Mouse (Mus musculus) MEL (cell line): ENCODE data around the gene D1Ertd622e. TPM values are rescaled to one million over a fixed set of nuclear protein-coding genes. Genes with fewer than 3 reads are reported as not detected.

ENCODE experiments used
- DNase-seq: peaks from one replicate; pipeline ENCODE4 v3.0.0; 2011; ENCODE audit warnings: low read depth, low spot score
- H3K27ac ChIP-seq: 2 replicates; pipeline ENCODE4 v1.5.1; 2012; ENCODE audit warnings: low read depth, mild to moderate bottlenecking, control low read depth, low read length, moderate library complexity; ENCODE audit not compliant: control insufficient read depth
- H3K27me3 ChIP-seq, 2 experiments: fragments of 150-350 bp in 1 of 2; sonication (generic) in 1 of 2; 2 replicates each; pipeline ENCODE4 v1.6.1; 2012; ENCODE audit warnings: low read length in 2 of 2, mild to moderate bottlenecking in 2 of 2, improper control_type of control experiment in 1 of 2, moderate library complexity in 1 of 2; ENCODE audit not compliant: insufficient read depth in 2 of 2, control insufficient read depth in 1 of 2
- H3K36me3 ChIP-seq, 2 experiments: 2 replicates each; pipeline ENCODE4 v1.6.1; 2012 to 2014; ENCODE audit warnings: low read length in 2 of 2, improper control_type of control experiment in 1 of 2, inconsistent platforms in 1 of 2, mild to moderate bottlenecking in 1 of 2; ENCODE audit not compliant: insufficient read depth in 2 of 2, control insufficient read depth in 1 of 2
- H3K4me1 ChIP-seq, 2 experiments: fragments of 150-350 bp in 1 of 2; sonication (generic) in 1 of 2; 2 replicates each; pipeline ENCODE4 v1.6.1; 2012; ENCODE audit warnings: low read length in 2 of 2, improper control_type of control experiment in 1 of 2, mild to moderate bottlenecking in 1 of 2; ENCODE audit not compliant: insufficient read depth in 2 of 2, control insufficient read depth in 1 of 2
- H3K4me3 ChIP-seq, 2 experiments: fragments of 150-350 bp in 1 of 2; sonication (generic) in 1 of 2; 2 replicates each; pipeline ENCODE4 v1.5.1; 2012; ENCODE audit warnings: low read depth in 2 of 2, low read length in 2 of 2, mild to moderate bottlenecking in 2 of 2, moderate library complexity in 2 of 2, control low read depth in 1 of 2, improper control_type of control experiment in 1 of 2; ENCODE audit not compliant: control insufficient read depth in 1 of 2, insufficient read depth in 1 of 2
- H3K79me2 ChIP-seq: 2 replicates; pipeline ENCODE4 v1.6.1; 2012; ENCODE audit warnings: mild to moderate bottlenecking, low read length, moderate library complexity; ENCODE audit not compliant: control insufficient read depth, poor library complexity, insufficient read depth
- H3K9ac ChIP-seq: 2 replicates; pipeline ENCODE4 v1.6.1; 2012; ENCODE audit warnings: low read depth, mild to moderate bottlenecking, control low read depth, low read length, moderate library complexity; ENCODE audit not compliant: control insufficient read depth, poor library complexity, severe bottlenecking
- H3K9me3 ChIP-seq: fragments of 150-350 bp; sonication (generic); replicated peaks from 2 replicates; pipeline ENCODE4 v1.6.1; 2012; ENCODE audit warnings: mild to moderate bottlenecking, low read length, improper control_type of control experiment, moderate library complexity; ENCODE audit not compliant: insufficient read depth
- CHD1 ChIP-seq: IDR thresholded peaks from 2 replicates; pipeline ENCODE4 v1.6.1; 2012; ENCODE audit warnings: low read depth, mild to moderate bottlenecking, inconsistent platforms, low read length, improper control_type of control experiment
- CHD2 ChIP-seq: IDR thresholded peaks from 2 replicates; pipeline ENCODE4 v1.6.1; 2011; ENCODE audit warnings: low read length, improper control_type of control experiment
- EP300 ChIP-seq, 2 experiments: IDR thresholded peaks; 2 replicates each; pipeline ENCODE4 v1.6.1; 2011; ENCODE audit warnings: improper control_type of control experiment in 2 of 2, low read length in 2 of 2, low read depth in 1 of 2, mild to moderate bottlenecking in 1 of 2
- ETS1 ChIP-seq: IDR thresholded peaks from 2 replicates; pipeline ENCODE4 v1.6.1; 2012; ENCODE audit warnings: low read depth, mild to moderate bottlenecking, inconsistent platforms, low read length, improper control_type of control experiment, moderate library complexity
- GABPA ChIP-seq: IDR thresholded peaks from 2 replicates; pipeline ENCODE4 v1.6.1; 2012; ENCODE audit warnings: low read depth, mild to moderate bottlenecking, inconsistent platforms, low read length, improper control_type of control experiment, moderate library complexity
- GATA1 ChIP-seq: IDR thresholded peaks from 2 replicates; pipeline ENCODE4 v1.6.1; 2011; ENCODE audit warnings: low read depth, low read length, improper control_type of control experiment
- HCFC1 ChIP-seq: IDR thresholded peaks from 2 replicates; pipeline ENCODE4 v1.6.1; 2012; ENCODE audit warnings: low read depth, mild to moderate bottlenecking, inconsistent platforms, low read length, improper control_type of control experiment, moderate library complexity
- MAFK ChIP-seq: IDR thresholded peaks from 2 replicates; pipeline ENCODE4 v1.6.1; 2011; ENCODE audit warnings: low read depth, mild to moderate bottlenecking, low read length, improper control_type of control experiment, borderline replicate concordance
- MEF2A ChIP-seq: IDR thresholded peaks from 2 replicates; pipeline ENCODE4 v1.6.1; 2014; ENCODE audit warnings: low read depth, mild to moderate bottlenecking, inconsistent platforms, low read length, improper control_type of control experiment; ENCODE audit not compliant: poor library complexity, insufficient replicate concordance, severe bottlenecking; ENCODE audit errors: extremely low read depth
- MXI1 ChIP-seq: IDR thresholded peaks from 2 replicates; pipeline ENCODE4 v1.6.1; 2011; ENCODE audit warnings: mild to moderate bottlenecking, low read depth, low read length, improper control_type of control experiment
- MYB ChIP-seq: IDR thresholded peaks from 2 replicates; pipeline ENCODE4 v1.6.1; 2011; ENCODE audit warnings: mild to moderate bottlenecking, low read depth, low read length, improper control_type of control experiment
- NRF1 ChIP-seq: IDR thresholded peaks from 2 replicates; pipeline ENCODE4 v1.6.1; 2014; ENCODE audit warnings: low read depth, mild to moderate bottlenecking, inconsistent platforms, low read length, improper control_type of control experiment, moderate library complexity; ENCODE audit not compliant: poor library complexity, insufficient read depth, severe bottlenecking
- POLR2A ChIP-seq, 2 experiments: IDR thresholded peaks; 2 replicates each; pipeline ENCODE4 v1.6.1; 2011 to 2012; ENCODE audit warnings: low read length in 2 of 2, mild to moderate bottlenecking in 2 of 2, control low read depth in 1 of 2, improper control_type of control experiment in 1 of 2, low read depth in 1 of 2, moderate library complexity in 1 of 2; ENCODE audit not compliant: control insufficient read depth in 1 of 2, insufficient read depth in 1 of 2, poor library complexity in 1 of 2
- POLR2AphosphoS2 ChIP-seq: IDR thresholded peaks from 2 replicates; pipeline ENCODE4 v1.6.1; 2011; ENCODE audit warnings: low read length, improper control_type of control experiment
- TAL1 ChIP-seq: IDR thresholded peaks from 2 replicates; pipeline ENCODE4 v1.6.1; 2012; ENCODE audit warnings: mild to moderate bottlenecking, inconsistent platforms, low read length, moderate library complexity, mixed read lengths
- UBTF ChIP-seq: IDR thresholded peaks from 2 replicates; pipeline ENCODE4 v1.6.1; 2012; ENCODE audit warnings: low read depth, mild to moderate bottlenecking, inconsistent platforms, low read length, improper control_type of control experiment, moderate library complexity, borderline replicate concordance; ENCODE audit not compliant: insufficient read depth
- USF1 ChIP-seq: IDR thresholded peaks from 2 replicates; pipeline ENCODE4 v1.6.1; 2014; ENCODE audit warnings: low read depth, mild to moderate bottlenecking, inconsistent platforms, low read length, improper control_type of control experiment, moderate library complexity
- ZC3H11A ChIP-seq: IDR thresholded peaks from 2 replicates; pipeline ENCODE4 v1.6.1; 2012; ENCODE audit warnings: low read depth, mild to moderate bottlenecking, inconsistent platforms, low read length, improper control_type of control experiment
- ZNF384 ChIP-seq: IDR thresholded peaks from 2 replicates; pipeline ENCODE4 v1.6.1; 2012; ENCODE audit warnings: low read depth, mild to moderate bottlenecking, inconsistent platforms, low read length, improper control_type of control experiment
- polyA plus RNA-seq, 2 experiments: library from polyadenylated mRNA; stranded (reverse) in 1 of 2; unstranded in 1 of 2; fragments of >175 nt in 1 of 2; fragments of >200 nt in 1 of 2; gene quantifications; 2 replicates each; pipeline versions ENCODE4 v1.2.1 to v1.2.4; 2012; ENCODE audit warnings: low replicate concordance in 2 of 2, low read depth in 1 of 2; ENCODE audit not compliant: insufficient read length in 2 of 2, insufficient read depth in 1 of 2, missing spikeins in 1 of 2
- total RNA-seq: library from RNA; depleted of rRNA; stranded (reverse); fragments of 300-350 nt; gene quantifications from 2 replicates; pipeline ENCODE4 v1.2.3, GENCODE M21; 2012

The D1Ertd622e gene
- total and polyA plus RNA-seq, 3 experiments, result 26.8 to 53.9 (median 46.5) TPM

GRCm38 (mm10) chr1:97588561-97588960 lies 73.3 kb downstream of the D1Ertd622e start:
- DNase-seq, result no peak
- H3K79me2 ChIP-seq, result no peaks in the 10 kb centered on the region
- TF ChIP-seq NRF1 (no peak), CHD1 (no peak)
- TF ChIP-seq, all 39 proteins: peak for 0
- H3K9me3 ChIP-seq, result no peaks in the 10 kb centered on the region
- no peaks in the 10 kb centered on the region for H3K27me3 ChIP-seq
- H3K27ac ChIP-seq, result no peak overlapping the region
- H3K4me1 ChIP-seq, result peaks cover 0 to 4% of the 10 kb centered on the region in 2 experiments; a peak in 2 of 4 replicates
- H3K36me3 ChIP-seq, result no peaks in the 10 kb centered on the region
- H3K4me3 ChIP-seq, result no peak overlapping the region
- no peak overlapping the region for H3K9ac ChIP-seq

- Histone ChIP-seq H3K4me1 (peaks cover 6% of the 10 kb centered on the region in 2 experiments; a peak in 3 of 4 replicates), H3K4me3 (no peak overlapping the region), H3K27ac (no peak overlapping the region), H3K9me3 (no peaks in the 10 kb centered on the region), H3K36me3 (peaks cover 0 to 2% of the 10 kb centered on the region in 2 experiments; a peak in 1 of 4 replicates), H3K79me2 (no peaks in the 10 kb centered on the region), H3K27me3 (no peaks in the 10 kb centered on the region), H3K9ac (no peak overlapping the region)
- peak; percentile 37 for DNase-seq
- TF ChIP-seq MAFK (peak; percentile 87), GATA1 (no peak), ETS1 (peak; percentile 48; the same call in 1 of the 2 replicates), ZC3H11A (no peak), POLR2AphosphoS2 (no peak), HCFC1 (no peak), ZNF384 (no peak), NRF1 (no peak), MYB (no peak), TAL1 (no peak), UBTF (no peak), MXI1 (no peak), MEF2A (no peak), EP300 (IDR thresholded peaks at IDR 0.05; ENCODE audit: low read depth in 1 of 2, low read length in 2 of 2) (peak in 1 of 2 experiments; percentile 21; a peak in 1 of 4 replicates), CHD2 (no peak), POLR2A (IDR thresholded peaks at IDR 0.05; ENCODE audit: control insufficient read depth in 1 of 2, insufficient read depth in 1 of 2, low read depth in 1 of 2, low read length in 2 of 2, poor library complexity in 1 of 2) (no peak), GABPA (peak; percentile 69), USF1 (no peak)
These were observed 76.8 kb downstream of the D1Ertd622e start for GRCm38 (mm10) chr1:97585106-97585505.
